Mouse (Mus musculus) adrenal gland, postnatal 14 days (tissue): ENCODE measurements around the gene Gm10203. TPM values are rescaled to one million over a fixed set of nuclear protein-coding genes. Genes with fewer than 3 reads are reported as not detected.
"Not testable (repeated sequence)": the region's sequence is repeated elsewhere in the genome, so short reads cannot be mapped to it uniquely, and the experiment has no call there.

Experiments used
- DNase-seq: peaks from one replicate; pipeline ENCODE4 v3.0.0; 2021; ENCODE audit warnings: mixed read lengths
- total RNA-seq: library from RNA; stranded (reverse); gene quantifications from 2 replicates; pipeline ENCODE4 v1.2.3, GENCODE M21; 2021

The Gm10203 gene
- total RNA-seq, 1 experiment from 2014 or later, result not detected

GRCm38 (mm10) chr6:149135631-149136030 is 5.7 kb downstream of the Gm10203 start:
- DNase-seq, result no peak

GRCm38 (mm10) chr6:149137936-149138335 is 8.0 kb downstream of the Gm10203 start:
- no peak for DNase-seq

- DNase-seq, result no peak
Measured at GRCm38 (mm10) chr6:149139011-149139410, 9.0 kb downstream of the Gm10203 start.

- DNase-seq, result no peak
Measured at GRCm38 (mm10) chr6:149139471-149139870, 9.5 kb downstream of the Gm10203 start, which contains the start of gene Etfbkmt. Gene Etfbkmt (plus strand): TSS chr6:149139849.

- DNase-seq, result peak; percentile 93
Measured at GRCm38 (mm10) chr6:149141393-149142173, 11.6 kb downstream of the Gm10203 start.

- DNase-seq, result no peak
Measured at GRCm38 (mm10) chr6:149145143-149145542, 15.2 kb downstream of the Gm10203 start.

GRCm38 (mm10) chr6:149148436-149149229 is 18.7 kb downstream of the Gm10203 start:
- peak; percentile 21 for DNase-seq

- DNase-seq, result no peak
Measured at GRCm38 (mm10) chr6:149152119-149152518, 22.1 kb downstream of the Gm10203 start.

GRCm38 (mm10) chr6:149153473-149154115 is 23.6 kb downstream of the Gm10203 start:
- DNase-seq, result no peak

GRCm38 (mm10) chr6:149154116-149155030 is 24.4 kb downstream of the Gm10203 start:
- DNase-seq, result no peak

GRCm38 (mm10) chr6:149155031-149155841 is 25.3 kb downstream of the Gm10203 start:
- DNase-seq, result no peak

GRCm38 (mm10) chr6:149167038-149167437 is 37.1 kb downstream of the Gm10203 start:
- not testable (repeated sequence) for DNase-seq

GRCm38 (mm10) chr6:149167672-149168071 is 37.7 kb downstream of the Gm10203 start:
- DNase-seq, result no peak

- DNase-seq, result no peak
Measured at GRCm38 (mm10) chr6:149168436-149168835, 38.5 kb downstream of the Gm10203 start.

GRCm38 (mm10) chr6:149169965-149170364 is 40.0 kb downstream of the Gm10203 start:
- not testable (repeated sequence) for DNase-seq

- peak; percentile 53 for DNase-seq
Measured at GRCm38 (mm10) chr6:149173831-149174625, 44.1 kb downstream of the Gm10203 start.

- DNase-seq, result peak; percentile 59
Measured at GRCm38 (mm10) chr6:149174932-149175570, 45.1 kb downstream of the Gm10203 start.

- DNase-seq, result no peak
Measured at GRCm38 (mm10) chr6:149179064-149179463, 49.1 kb downstream of the Gm10203 start.
